Mouse (Mus musculus) liver, adult 2 months (tissue): Measurements from ENCODE around the gene Nup85.

Experiments used
- CTCF ChIP-seq: fragments of 200-500 bp; IDR thresholded peaks from 2 replicates; pipeline ENCODE4 v1.5.1; 2011; ENCODE audit warnings: low read depth, low read length, control low read depth
- POLR2A ChIP-seq: fragments of 200-500 bp; IDR thresholded peaks from 2 replicates; pipeline ENCODE4 v1.6.1; 2011; ENCODE audit warnings: low read length, control low read depth; ENCODE audit not compliant: insufficient read depth; ENCODE audit errors: extremely low read depth

GRCm38 (mm10) chr11:115615875-115616274 lies 51.6 kb downstream of the Nup85 start:
- TF ChIP-seq CTCF (no peak), POLR2A (no peak)
